Mouse (Mus musculus) right cerebral cortex, postnatal 14 days (tissue): ENCODE results near the gene Stat6.
"Not testable (repeated sequence)": the region's sequence is repeated elsewhere in the genome, so short reads cannot be mapped to it uniquely, and the experiment has no call there.

ENCODE experiments used
- DNase-seq: peaks from one replicate; pipeline ENCODE4 v3.0.0; 2022

Stat6 gene

GRCm38 (mm10) chr10:127654970-127655579, 12.3 kb downstream of the Stat6 start:
- no peak for DNase-seq

GRCm38 (mm10) chr10:127657617-127658016, 14.8 kb downstream of the Stat6 start:
- DNase-seq: not testable (repeated sequence)

- no peak for DNase-seq
Observed at GRCm38 (mm10) chr10:127658076-127658475, 15.3 kb downstream of the Stat6 start.

- no peak for DNase-seq
Observed at GRCm38 (mm10) chr10:127659551-127659950, 16.8 kb downstream of the Stat6 start.

- no peak for DNase-seq
Observed at GRCm38 (mm10) chr10:127661291-127661914, 18.6 kb downstream of the Stat6 start.

GRCm38 (mm10) chr10:127661915-127662663, 19.3 kb downstream of the Stat6 start:
- peak; percentile 65 for DNase-seq

GRCm38 (mm10) chr10:127662666-127663253, 20.0 kb downstream of the Stat6 start:
- no peak for DNase-seq

GRCm38 (mm10) chr10:127663590-127663989, 20.8 kb downstream of the Stat6 start:
- DNase-seq: no peak

GRCm38 (mm10) chr10:127664166-127664565, 21.4 kb downstream of the Stat6 start:
- DNase-seq: no peak

- no peak for DNase-seq
Observed at GRCm38 (mm10) chr10:127664891-127665290, 22.1 kb downstream of the Stat6 start.

- DNase-seq: no peak
Observed at GRCm38 (mm10) chr10:127665366-127666181, 22.8 kb downstream of the Stat6 start.

- DNase-seq: peak; percentile 75
Observed at GRCm38 (mm10) chr10:127666501-127667268, 23.9 kb downstream of the Stat6 start, which contains the start of gene Nemp1. TSS of gene Nemp1 (plus strand) at chr10:127666901.

GRCm38 (mm10) chr10:127667269-127668092, 24.7 kb downstream of the Stat6 start:
- peak; percentile 73 for DNase-seq

- DNase-seq: peak; percentile 79
Observed at GRCm38 (mm10) chr10:127668093-127669050, 25.6 kb downstream of the Stat6 start, which contains the start of gene Nab2. TSS of gene Nab2 (minus strand) at chr10:127668568.

GRCm38 (mm10) chr10:127669170-127669569, 26.4 kb downstream of the Stat6 start:
- DNase-seq: peak; percentile 73

- no peak for DNase-seq
Observed at GRCm38 (mm10) chr10:127670185-127670584, 27.4 kb downstream of the Stat6 start.

- no peak for DNase-seq
Observed at GRCm38 (mm10) chr10:127671276-127671675, 28.5 kb downstream of the Stat6 start.

GRCm38 (mm10) chr10:127674046-127674655, 31.4 kb downstream of the Stat6 start:
- DNase-seq: no peak
